Mouse (Mus musculus) forebrain, embryonic 15.5 days (tissue): Measurements from ENCODE around the gene Ahr. TPM values are rescaled to one million over a fixed set of nuclear protein-coding genes. Genes with fewer than 3 reads are reported as not detected.

Experiments used
- ATAC-seq: fragments of 200-750 bp; cut with Nextera tagmentation; replicated peaks from 2 replicates; pipeline ENCODE4 v1.8.0; 2017; ENCODE audit warnings: mild to moderate bottlenecking, moderate TSS enrichment, moderate library complexity
- H3K27ac ChIP-seq: fragments of 300-500 bp; sonication (generic); replicated peaks from 2 replicates; pipeline ENCODE4 v1.5.1; 2015; ENCODE audit warnings: mild to moderate bottlenecking, inconsistent platforms
- H3K27me3 ChIP-seq: fragments of 300-500 bp; sonication (generic); 2 replicates; pipeline ENCODE4 v1.6.1; 2015; ENCODE audit warnings: inconsistent platforms
- H3K36me3 ChIP-seq: fragments of 300-500 bp; sonication (generic); 2 replicates; pipeline ENCODE4 v1.6.1; 2015; ENCODE audit warnings: mild to moderate bottlenecking, inconsistent platforms
- H3K4me1 ChIP-seq: fragments of 300-500 bp; sonication (generic); 2 replicates; pipeline ENCODE4 v1.6.1; 2015; ENCODE audit warnings: inconsistent platforms
- H3K4me2 ChIP-seq: fragments of 300-500 bp; sonication (generic); replicated peaks from 2 replicates; pipeline ENCODE4 v1.6.1; 2015; ENCODE audit warnings: mild to moderate bottlenecking, inconsistent platforms
- H3K4me3 ChIP-seq: fragments of 300-500 bp; sonication (generic); 2 replicates; pipeline ENCODE4 v1.5.1; 2015; ENCODE audit warnings: mild to moderate bottlenecking, inconsistent platforms
- H3K9ac ChIP-seq: fragments of 300-500 bp; sonication (generic); replicated peaks from 2 replicates; pipeline ENCODE4 v1.6.1; 2015; ENCODE audit warnings: mild to moderate bottlenecking, inconsistent platforms
- H3K9me3 ChIP-seq: fragments of 300-500 bp; sonication (generic); 2 replicates; pipeline ENCODE4 v1.6.1; 2016; ENCODE audit warnings: inconsistent platforms
- WGBS: fragments of 180-500 bp; shearing (Covaris S2); methylation state at CpG from one replicate; pipeline ENCODE4 v1.1.7; 2015; ENCODE audit warnings: mixed read lengths; 5-methylcytosine and 5-hydroxymethylcytosine counted together
- polyA plus RNA-seq: library from polyadenylated mRNA; unstranded; fragments of >200 nt; fragmentation: Nextera tagmentation; extraction: Ambion mirVana; gene quantifications from 2 replicates; pipeline ENCODE4 v1.2.1, GENCODE M21; 2015

Ahr gene
- polyA plus RNA-seq, 1 experiment from 2014 or later = 1.7 TPM

DNA sequence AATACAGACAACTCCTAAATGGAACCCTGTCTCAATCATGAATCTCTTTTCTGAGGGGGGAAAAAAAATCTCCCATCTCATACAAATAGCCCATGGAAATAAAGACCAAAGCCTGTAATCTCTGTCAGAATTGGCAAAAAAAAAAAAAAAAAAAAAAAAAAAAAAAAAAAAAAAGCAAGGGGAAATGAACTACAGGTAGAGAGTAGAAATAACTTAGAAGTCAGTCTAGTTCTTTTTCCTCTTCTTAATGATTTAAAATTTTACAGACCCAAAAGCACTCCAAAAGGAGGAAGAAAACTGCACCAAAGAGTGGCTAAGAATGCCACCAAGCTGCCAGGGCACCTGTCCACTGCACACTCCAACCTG lies 1.1 kb downstream of the Ahr start:
- no peak for ATAC-seq
- peak overlapping the region; percentile 85 for H3K4me2 ChIP-seq
- H3K9ac ChIP-seq = no peak overlapping the region
- H3K36me3 ChIP-seq = no peaks in the 10 kb centered on the region
- H3K27me3 ChIP-seq = no peaks in the 10 kb centered on the region
- H3K4me1 ChIP-seq = peaks cover 8% of the 10 kb centered on the region
- H3K4me3 ChIP-seq = peak overlapping the region; percentile 73
- no peak overlapping the region for H3K27ac ChIP-seq
- no peaks in the 10 kb centered on the region for H3K9me3 ChIP-seq

DNA sequence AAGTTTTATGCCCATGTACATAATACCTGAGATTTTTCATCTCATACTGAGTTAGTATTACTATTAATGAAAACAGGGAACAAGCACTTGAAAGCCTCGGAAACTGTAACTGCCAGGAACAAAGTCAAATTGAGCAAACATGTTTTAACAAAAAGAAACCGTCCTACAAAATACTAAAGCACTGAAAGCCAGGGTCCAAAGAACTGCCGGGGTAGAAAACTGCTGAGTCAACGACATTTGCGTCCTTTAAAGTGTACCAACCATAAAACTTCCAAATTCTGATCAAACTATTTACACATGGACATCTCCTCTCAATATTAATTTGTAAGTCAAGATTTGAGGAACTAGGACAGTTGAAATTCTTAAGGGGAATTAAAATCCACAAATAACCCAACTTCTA lies 1.7 kb downstream of the Ahr start:
- H3K4me2 ChIP-seq = no peak overlapping the region
- no peak overlapping the region for H3K27ac ChIP-seq
- H3K9me3 ChIP-seq = no peaks in the 10 kb centered on the region
- H3K4me1 ChIP-seq = peaks cover 8% of the 10 kb centered on the region
- H3K4me3 ChIP-seq = no peak overlapping the region
- no peaks in the 10 kb centered on the region for H3K27me3 ChIP-seq
- H3K36me3 ChIP-seq = no peaks in the 10 kb centered on the region
- WGBS = 74% methylated on average over 5 of the region's 5 CpGs
- no peak overlapping the region for H3K9ac ChIP-seq
- ATAC-seq = no peak

DNA sequence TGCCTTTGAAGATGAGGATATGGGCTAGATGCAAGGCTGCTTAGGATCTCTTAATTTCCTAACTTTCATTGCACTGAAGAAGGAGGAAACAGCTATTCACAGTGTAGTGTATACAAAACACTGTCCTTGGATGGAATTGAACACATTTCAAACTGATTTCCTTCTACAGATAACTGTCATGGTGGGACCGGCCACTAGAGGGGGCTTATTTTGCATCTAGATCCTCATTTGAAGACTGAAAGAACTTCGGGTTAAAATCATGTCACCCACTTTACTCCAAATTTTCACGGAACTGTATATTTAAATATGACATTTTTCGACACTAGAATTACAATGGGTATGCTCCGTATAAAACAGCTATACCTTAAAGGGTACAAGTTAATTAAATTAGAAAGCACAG lies 2.7 kb downstream of the Ahr start:
- Histone ChIP-seq H3K4me3 (no peak overlapping the region), H3K9ac (no peak overlapping the region), H3K4me1 (peaks cover 8% of the 10 kb centered on the region), H3K36me3 (no peaks in the 10 kb centered on the region), H3K9me3 (no peaks in the 10 kb centered on the region), H3K27me3 (no peaks in the 10 kb centered on the region), H3K27ac (no peak overlapping the region), H3K4me2 (no peak overlapping the region)
- 19% methylated on average over 5 of the region's 5 CpGs for WGBS
- no peak for ATAC-seq

DNA sequence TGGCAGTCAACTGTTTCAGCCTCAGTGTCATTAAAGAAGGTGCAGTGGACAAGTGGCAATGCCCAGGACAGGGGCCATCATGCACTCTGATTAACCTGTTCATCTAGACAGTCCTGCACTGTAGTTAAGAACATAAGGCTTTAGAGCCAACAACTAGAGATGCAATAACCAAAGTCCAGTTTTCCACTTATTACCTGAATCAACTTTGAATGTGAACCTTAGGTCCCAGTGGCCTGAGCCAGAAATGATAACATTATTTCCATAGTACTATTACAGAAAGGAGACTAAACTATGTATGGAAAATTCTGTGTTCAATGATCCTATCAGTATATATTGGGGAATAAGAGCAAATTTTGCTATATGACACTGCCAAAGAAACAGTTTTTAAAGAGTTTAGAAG lies 4.3 kb downstream of the Ahr start:
- no peaks in the 10 kb centered on the region for H3K27me3 ChIP-seq
- no peak for ATAC-seq
- peaks cover 8% of the 10 kb centered on the region for H3K4me1 ChIP-seq
- H3K9ac ChIP-seq = no peak overlapping the region
- H3K4me3 ChIP-seq = no peak overlapping the region
- H3K4me2 ChIP-seq = no peak overlapping the region
- H3K9me3 ChIP-seq = no peaks in the 10 kb centered on the region
- no peaks in the 10 kb centered on the region for H3K36me3 ChIP-seq
- no peak overlapping the region for H3K27ac ChIP-seq

DNA sequence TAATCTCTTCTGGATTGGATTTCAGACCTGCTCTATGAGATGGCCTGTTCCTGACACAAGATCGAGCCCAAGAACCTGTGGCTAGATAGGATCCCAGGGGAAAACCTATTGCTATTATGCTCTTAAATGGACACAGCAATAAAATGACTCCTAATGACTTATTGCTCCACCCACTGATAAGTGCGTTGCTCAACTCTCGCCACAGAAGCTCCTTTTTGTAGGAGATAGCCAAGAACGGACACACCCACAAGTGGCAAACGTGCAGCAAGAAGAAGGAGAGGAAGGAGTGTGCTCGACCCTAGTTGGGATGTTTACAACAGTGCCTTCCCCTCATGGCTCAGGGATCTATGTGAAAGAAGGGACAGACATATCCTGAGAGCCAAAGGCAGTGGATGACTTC lies 7.4 kb downstream of the Ahr start:
- no peak overlapping the region for H3K4me2 ChIP-seq
- H3K36me3 ChIP-seq = no peaks in the 10 kb centered on the region
- H3K27ac ChIP-seq = no peak overlapping the region
- H3K9ac ChIP-seq = no peak overlapping the region
- H3K4me1 ChIP-seq = no peaks in the 10 kb centered on the region
- H3K4me3 ChIP-seq = no peak overlapping the region
- H3K9me3 ChIP-seq = no peaks in the 10 kb centered on the region
- ATAC-seq = no peak
- 94% methylated on average over 6 of the region's 6 CpGs for WGBS
- H3K27me3 ChIP-seq = no peaks in the 10 kb centered on the region

DNA sequence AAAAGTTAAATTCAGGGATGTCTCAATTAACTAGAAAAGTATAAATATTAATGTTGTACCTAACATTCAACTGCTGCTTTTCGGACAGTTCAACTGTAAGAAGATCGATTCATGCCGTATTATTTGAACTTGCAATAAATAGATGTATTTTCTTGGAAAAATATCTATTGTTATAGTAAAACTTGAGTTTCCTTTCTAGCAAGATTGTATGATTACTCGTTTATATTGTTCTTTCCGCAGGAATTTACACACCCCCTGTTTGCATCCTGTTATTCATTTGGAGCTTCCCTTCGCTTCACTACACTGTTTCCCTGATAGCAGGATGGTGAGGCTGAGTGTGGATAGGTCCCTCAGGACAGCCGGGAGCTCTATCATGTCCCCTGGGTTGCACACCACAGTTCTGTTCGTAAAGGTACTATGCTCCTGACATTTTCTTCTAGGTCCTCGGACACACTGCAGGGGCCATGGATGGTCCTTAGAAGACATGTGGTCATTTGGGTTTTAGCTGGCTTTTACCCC lies 12.2 kb downstream of the Ahr start:
- no peak for ATAC-seq
- Histone ChIP-seq H3K27me3 (no peaks in the 10 kb centered on the region), H3K9me3 (no peaks in the 10 kb centered on the region), H3K4me2 (no peak overlapping the region), H3K27ac (no peak overlapping the region), H3K36me3 (no peaks in the 10 kb centered on the region), H3K9ac (no peak overlapping the region), H3K4me1 (no peaks in the 10 kb centered on the region), H3K4me3 (no peak overlapping the region)
- WGBS = 94% methylated on average over 9 of the region's 9 CpGs

DNA sequence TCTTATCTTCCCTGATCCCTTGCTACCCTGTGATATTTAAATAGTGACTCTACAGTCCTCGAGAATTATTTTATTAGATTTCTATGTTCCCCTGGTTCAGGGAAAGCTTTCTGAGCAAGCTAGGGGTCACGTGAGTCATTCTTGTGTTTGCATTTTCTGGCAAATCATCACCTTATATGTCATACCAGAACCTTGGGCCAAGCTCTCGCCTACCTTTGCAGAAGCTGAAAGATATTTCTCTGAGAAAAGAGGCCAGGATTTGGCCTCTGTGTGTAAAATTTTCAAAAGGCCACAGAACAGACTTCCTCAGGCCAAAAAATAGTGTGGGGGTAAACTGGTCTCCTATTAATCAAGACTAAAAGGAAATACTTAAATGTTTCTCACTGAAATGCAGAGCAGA lies 19.2 kb downstream of the Ahr start:
- H3K4me3 ChIP-seq = no peak overlapping the region
- no peak for ATAC-seq
- H3K4me2 ChIP-seq = no peak overlapping the region
- no peak overlapping the region for H3K27ac ChIP-seq
- 70% methylated on average over 3 of the region's 3 CpGs for WGBS
- H3K27me3 ChIP-seq = no peaks in the 10 kb centered on the region
- H3K36me3 ChIP-seq = no peaks in the 10 kb centered on the region
- H3K9me3 ChIP-seq = no peaks in the 10 kb centered on the region
- H3K9ac ChIP-seq = no peak overlapping the region
- no peaks in the 10 kb centered on the region for H3K4me1 ChIP-seq

DNA sequence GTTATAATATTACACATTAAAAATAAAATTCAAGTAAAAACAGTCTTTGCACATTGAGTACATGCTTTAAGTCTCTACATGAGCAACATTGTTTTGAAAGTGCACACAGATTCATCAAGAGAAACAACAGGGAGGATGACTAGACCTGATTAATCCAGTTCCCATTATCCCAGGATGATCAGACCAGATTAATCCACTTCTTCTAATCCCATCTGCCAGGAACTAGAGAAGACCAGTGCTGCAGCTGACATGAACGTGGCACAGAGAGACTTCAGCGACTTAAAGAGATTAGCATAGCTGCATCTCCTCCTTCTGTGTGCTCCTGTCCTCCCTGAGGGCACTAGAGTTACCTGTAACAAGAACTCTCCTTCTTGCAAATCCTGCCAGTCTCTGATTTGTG lies 20.2 kb downstream of the Ahr start:
- ATAC-seq = no peak
- Histone ChIP-seq H3K27me3 (no peaks in the 10 kb centered on the region), H3K9me3 (no peaks in the 10 kb centered on the region), H3K27ac (no peak overlapping the region), H3K4me1 (no peaks in the 10 kb centered on the region), H3K4me2 (no peak overlapping the region), H3K9ac (no peak overlapping the region), H3K4me3 (no peak overlapping the region), H3K36me3 (no peaks in the 10 kb centered on the region)
- 36% methylated on average over 2 of the region's 2 CpGs for WGBS

DNA sequence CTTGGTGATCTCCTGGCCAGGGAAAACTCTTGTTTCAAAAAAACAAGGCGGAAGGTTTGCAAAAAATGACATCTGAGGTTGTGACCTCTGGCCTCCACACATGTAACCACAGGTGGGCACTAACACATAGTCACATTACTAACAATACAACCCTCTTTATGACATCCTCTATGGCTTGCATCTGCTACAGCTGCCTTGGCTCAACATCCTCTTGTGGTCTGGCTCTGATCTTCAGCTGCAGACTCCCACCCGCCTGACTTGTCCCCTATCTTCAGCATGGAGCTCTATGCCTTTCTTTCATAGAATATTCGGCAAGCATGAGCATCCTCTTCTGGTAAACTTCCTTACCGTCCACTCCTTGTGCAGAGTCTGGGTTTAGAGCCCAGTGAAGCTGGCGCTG lies 24.1 kb downstream of the Ahr start:
- no peak for ATAC-seq
- H3K9me3 ChIP-seq = no peaks in the 10 kb centered on the region
- no peaks in the 10 kb centered on the region for H3K4me1 ChIP-seq
- no peak overlapping the region for H3K27ac ChIP-seq
- H3K4me2 ChIP-seq = no peak overlapping the region
- 93% methylated on average over 5 of the region's 5 CpGs for WGBS
- no peaks in the 10 kb centered on the region for H3K36me3 ChIP-seq
- H3K9ac ChIP-seq = no peak overlapping the region
- no peaks in the 10 kb centered on the region for H3K27me3 ChIP-seq
- no peak overlapping the region for H3K4me3 ChIP-seq

DNA sequence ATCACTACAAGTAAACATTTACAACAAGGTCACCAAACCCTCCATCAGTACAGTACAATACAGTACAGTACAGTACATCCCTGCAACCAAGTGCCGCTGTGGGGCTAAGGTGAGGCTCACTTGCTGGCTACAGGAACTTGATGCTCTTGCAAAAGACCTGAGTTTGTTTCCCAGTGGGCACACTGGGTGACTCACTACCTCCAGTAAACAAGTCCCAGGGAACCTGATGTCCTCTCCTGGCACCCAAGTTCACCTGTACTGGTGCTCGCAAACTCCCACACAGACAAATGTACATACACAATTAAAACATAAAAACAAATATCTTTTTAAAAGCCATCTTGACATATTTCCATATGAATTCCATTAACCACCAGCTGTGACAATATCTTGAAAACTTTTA lies 28.5 kb downstream of the Ahr start:
- no peaks in the 10 kb centered on the region for H3K4me1 ChIP-seq
- H3K36me3 ChIP-seq = no peaks in the 10 kb centered on the region
- no peaks in the 10 kb centered on the region for H3K9me3 ChIP-seq
- no peak overlapping the region for H3K4me2 ChIP-seq
- no peak for ATAC-seq
- no peak overlapping the region for H3K4me3 ChIP-seq
- no peaks in the 10 kb centered on the region for H3K27me3 ChIP-seq
- no peak overlapping the region for H3K27ac ChIP-seq
- no peak overlapping the region for H3K9ac ChIP-seq
- 95% methylated on average over 2 of the region's 2 CpGs for WGBS

DNA sequence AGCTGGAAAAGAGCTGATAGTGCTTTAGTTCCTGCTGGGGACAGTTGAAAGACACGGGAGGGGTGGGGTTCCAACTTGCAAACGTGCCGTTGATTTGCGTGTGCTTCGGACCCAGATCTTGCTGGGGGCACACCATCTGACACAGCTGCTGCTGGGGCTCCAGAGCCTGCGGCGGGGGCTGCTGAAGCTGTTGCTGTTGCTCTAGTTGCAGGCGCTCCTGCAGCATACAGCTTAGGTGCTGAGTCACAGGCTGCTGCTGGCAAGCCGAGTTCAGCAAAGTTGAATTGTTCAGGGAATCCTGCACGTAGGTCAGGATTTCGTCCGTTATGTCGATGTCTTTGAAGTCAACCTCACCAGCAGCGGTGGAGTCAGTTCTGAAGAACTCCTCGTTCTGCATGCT lies 30.8 kb downstream of the Ahr start:
- H3K4me3 ChIP-seq = no peak overlapping the region
- no peaks in the 10 kb centered on the region for H3K36me3 ChIP-seq
- no peak for ATAC-seq
- H3K9ac ChIP-seq = no peak overlapping the region
- no peaks in the 10 kb centered on the region for H3K4me1 ChIP-seq
- WGBS = 92% methylated on average over 15 of the region's 15 CpGs
- no peak overlapping the region for H3K4me2 ChIP-seq
- no peaks in the 10 kb centered on the region for H3K27me3 ChIP-seq
- H3K27ac ChIP-seq = no peak overlapping the region
- H3K9me3 ChIP-seq = no peaks in the 10 kb centered on the region

DNA sequence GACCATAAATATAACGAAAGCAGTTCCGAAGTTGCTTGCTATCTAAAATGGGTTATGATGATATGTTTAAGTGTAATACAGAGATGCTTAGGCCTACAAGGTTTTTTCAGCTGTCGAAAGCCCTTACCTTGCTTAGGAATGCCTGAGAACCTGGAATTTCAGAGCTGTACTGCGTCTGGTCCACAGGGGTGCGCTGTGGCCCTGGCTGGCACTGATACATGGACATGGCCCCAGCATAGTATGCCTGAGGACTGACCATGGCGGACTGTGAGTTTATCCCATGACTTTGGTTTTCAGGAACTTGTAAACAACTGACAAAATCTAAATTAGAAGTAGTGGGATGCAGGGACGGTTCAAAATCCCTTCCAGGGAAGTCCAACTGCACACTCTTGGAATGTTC lies 31.3 kb downstream of the Ahr start:
- no peaks in the 10 kb centered on the region for H3K4me1 ChIP-seq
- H3K4me2 ChIP-seq = no peak overlapping the region
- H3K27me3 ChIP-seq = no peaks in the 10 kb centered on the region
- no peaks in the 10 kb centered on the region for H3K36me3 ChIP-seq
- no peak for ATAC-seq
- no peak overlapping the region for H3K9ac ChIP-seq
- no peak overlapping the region for H3K27ac ChIP-seq
- H3K4me3 ChIP-seq = no peak overlapping the region
- WGBS = 92% methylated on average over 7 of the region's 7 CpGs
- H3K9me3 ChIP-seq = no peaks in the 10 kb centered on the region

DNA sequence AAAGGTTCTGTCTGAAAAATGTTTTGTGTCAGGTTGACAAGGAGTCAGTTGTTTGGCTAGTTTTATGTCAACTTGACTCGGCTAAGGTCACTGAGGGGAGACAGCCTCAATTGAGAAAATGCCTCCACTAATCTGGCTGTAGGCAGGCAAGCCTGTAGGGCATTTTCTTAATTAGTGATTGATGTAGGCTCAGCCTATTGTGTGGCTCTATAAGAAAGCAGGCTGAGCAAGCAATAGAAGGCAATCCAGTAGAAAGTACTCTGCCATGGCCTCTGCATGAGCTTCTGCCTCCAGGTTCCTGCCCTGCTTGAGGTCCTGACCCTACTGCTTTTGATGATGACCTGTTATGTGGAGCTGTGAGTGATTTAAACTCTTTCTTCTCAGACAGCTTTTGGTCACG lies 33.4 kb downstream of the Ahr start:
- WGBS = 7% methylated on average over 2 of the region's 2 CpGs

More for the DNA sequence above, 33.4 kb downstream of the Ahr start:
- Histone ChIP-seq H3K27ac (no peak overlapping the region), H3K27me3 (no peaks in the 10 kb centered on the region), H3K4me3 (no peak overlapping the region), H3K36me3 (no peaks in the 10 kb centered on the region), H3K4me1 (no peaks in the 10 kb centered on the region), H3K4me2 (no peak overlapping the region), H3K9ac (no peak overlapping the region), H3K9me3 (no peaks in the 10 kb centered on the region)
- ATAC-seq = no peak
